Mouse (Mus musculus) heart, embryonic 13.5 days (tissue): ENCODE results near the gene Krt77. TPM values are rescaled to one million over a fixed set of nuclear protein-coding genes. Genes with fewer than 3 reads are reported as not detected.

Source experiments
- ATAC-seq: fragments of 200-750 bp; cut with Nextera tagmentation; 2 replicates; pipeline ENCODE4 v1.8.0; 2017; ENCODE audit warnings: moderate TSS enrichment; ENCODE audit not compliant: insufficient number of reproducible peaks, low FRiP score, low TSS enrichment; ENCODE audit errors: extremely low read depth
- H3K27ac ChIP-seq: fragments of 300-500 bp; sonication (generic); replicated peaks from 2 replicates; pipeline ENCODE4 v1.5.1; 2015; ENCODE audit warnings: moderate library complexity, mild to moderate bottlenecking, inconsistent platforms
- H3K27me3 ChIP-seq: fragments of 300-500 bp; sonication (generic); replicated peaks from 2 replicates; pipeline ENCODE4 v1.6.1; 2015; ENCODE audit warnings: mild to moderate bottlenecking, inconsistent platforms
- H3K36me3 ChIP-seq: fragments of 300-500 bp; sonication (generic); 2 replicates; pipeline ENCODE4 v1.6.1; 2015; ENCODE audit warnings: mild to moderate bottlenecking, inconsistent platforms
- H3K4me1 ChIP-seq: fragments of 300-500 bp; sonication (generic); 2 replicates; pipeline ENCODE4 v1.6.1; 2015; ENCODE audit warnings: inconsistent platforms
- H3K4me2 ChIP-seq: fragments of 300-500 bp; sonication (generic); 2 replicates; pipeline ENCODE4 v1.6.1; 2015; ENCODE audit warnings: inconsistent platforms, mild to moderate bottlenecking, moderate library complexity
- H3K4me3 ChIP-seq: fragments of 300-500 bp; sonication (generic); 2 replicates; pipeline ENCODE4 v1.5.1; 2015; ENCODE audit warnings: moderate library complexity, mild to moderate bottlenecking, inconsistent platforms
- H3K9ac ChIP-seq: fragments of 300-500 bp; sonication (generic); 2 replicates; pipeline ENCODE4 v1.6.1; 2015; ENCODE audit warnings: inconsistent platforms, mild to moderate bottlenecking, moderate library complexity
- H3K9me3 ChIP-seq: fragments of 300-500 bp; sonication (generic); 2 replicates; pipeline ENCODE4 v1.6.1; 2016; ENCODE audit warnings: inconsistent platforms
- WGBS: fragments of 180-500 bp; shearing (Covaris S2); methylation state at CpG from one replicate; pipeline ENCODE4 v1.1.7; 2015; ENCODE audit warnings: mixed read lengths; 5-methylcytosine and 5-hydroxymethylcytosine counted together
- polyA plus RNA-seq: library from polyadenylated mRNA; unstranded; fragments of >200 nt; fragmentation: Nextera tagmentation; extraction: Ambion mirVana; gene quantifications from 2 replicates; pipeline ENCODE4 v1.2.1, GENCODE M21; 2015

Gene Krt77
- polyA plus RNA-seq = not detected in 2 replicates

- Histone ChIP-seq H3K27ac (no peak within 1 kb of the TSS), H3K4me1 (no peaks in the 10 kb centered on the region), H3K27me3 (peaks cover 71% of the 10 kb centered on the region), H3K9ac (no peak within 1 kb of the TSS), H3K36me3 (no peaks in the 10 kb centered on the region), H3K4me2 (no peak within 1 kb of the TSS), H3K4me3 (no peak within 1 kb of the TSS), H3K9me3 (no peaks in the 10 kb centered on the region)
- ATAC-seq = no peak
- WGBS = 29% methylated on average over 6 of the region's 6 CpGs
These were observed at the start of gene Krt77 for GRCm38 (mm10) chr15:101869431-101869830. Krt77 (minus strand) TSS chr15:101869705.

- no peak overlapping the region for H3K9ac ChIP-seq
- no peaks in the 10 kb centered on the region for H3K9me3 ChIP-seq
- H3K27me3 ChIP-seq = peaks cover 34% of the 10 kb centered on the region
- no peak overlapping the region for H3K27ac ChIP-seq
- H3K4me1 ChIP-seq = no peaks in the 10 kb centered on the region
- no peak overlapping the region for H3K4me2 ChIP-seq
- H3K36me3 ChIP-seq = no peaks in the 10 kb centered on the region
- no peak for ATAC-seq
- H3K4me3 ChIP-seq = no peak overlapping the region
- WGBS = 58% methylated on average over 2 of the region's 2 CpGs
These were observed 46.6 kb upstream of the Krt77 start for GRCm38 (mm10) chr15:101916072-101916471.

GRCm38 (mm10) chr15:101904849-101905248, 35.3 kb upstream of the Krt77 start:
- no peak for ATAC-seq
- 66% methylated on average over 5 of the region's 5 CpGs for WGBS

GRCm38 (mm10) chr15:101902171-101903149, 33.0 kb upstream of the Krt77 start:
- 44% methylated on average over 12 of the region's 12 CpGs for WGBS
- Histone ChIP-seq H3K9me3 (no peaks in the 10 kb centered on the region), H3K9ac (no peak overlapping the region), H3K27ac (no peak overlapping the region), H3K4me1 (no peaks in the 10 kb centered on the region), H3K4me2 (no peak overlapping the region), H3K27me3 (no peaks in the 10 kb centered on the region), H3K36me3 (no peaks in the 10 kb centered on the region), H3K4me3 (no peak overlapping the region)
- ATAC-seq = no peak

More at GRCm38 (mm10) chr15:101904849-101905248, 35.3 kb upstream of the Krt77 start:
- H3K4me3 ChIP-seq = no peak overlapping the region
- H3K4me2 ChIP-seq = no peak overlapping the region
- H3K36me3 ChIP-seq = no peaks in the 10 kb centered on the region
- H3K9ac ChIP-seq = no peak overlapping the region
- no peaks in the 10 kb centered on the region for H3K9me3 ChIP-seq
- H3K27me3 ChIP-seq = no peaks in the 10 kb centered on the region
- H3K27ac ChIP-seq = no peak overlapping the region
- H3K4me1 ChIP-seq = no peaks in the 10 kb centered on the region

- Histone ChIP-seq H3K4me1 (peaks cover 3% of the 10 kb centered on the region), H3K27ac (no peak overlapping the region), H3K4me2 (no peak overlapping the region), H3K9me3 (no peaks in the 10 kb centered on the region), H3K4me3 (no peak overlapping the region), H3K27me3 (peaks cover 25% of the 10 kb centered on the region), H3K36me3 (no peaks in the 10 kb centered on the region), H3K9ac (no peak overlapping the region)
- 86% methylated on average over 4 of the region's 4 CpGs for whole genome bisulfite sequencing
- no peak for ATAC-seq
These were observed 25.7 kb upstream of the Krt77 start for GRCm38 (mm10) chr15:101895216-101895615.

DNA sequence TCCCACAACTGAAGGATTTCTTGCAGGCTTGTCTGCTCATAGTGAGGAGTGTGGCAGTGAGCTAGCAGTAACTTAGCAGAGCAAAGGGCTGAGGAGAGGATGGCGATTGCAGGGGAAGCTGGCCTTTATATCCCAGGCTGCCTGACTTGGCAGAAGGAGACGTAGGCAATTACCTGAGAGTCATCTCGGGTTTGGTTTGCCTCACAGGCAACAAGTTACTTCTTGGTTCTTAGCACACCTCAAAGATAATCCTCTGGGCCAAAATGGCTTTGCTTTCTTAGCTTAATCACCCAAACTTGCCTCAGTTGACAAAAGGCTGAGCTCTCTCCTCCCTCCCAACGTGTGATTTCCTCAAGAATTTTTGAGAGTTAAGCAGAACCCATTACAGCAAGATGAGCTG, 23.3 kb upstream of the Krt77 start, which contains the start of gene Krt76:
Gene Krt76 (minus strand): TSS at position 101 of the 400 bp plus-strand sequence.
- ATAC-seq = no peak
- Histone ChIP-seq H3K9ac (no peak within 1 kb of the TSS), H3K4me2 (no peak within 1 kb of the TSS), H3K27me3 (peaks cover 37% of the 10 kb centered on the region), H3K4me3 (no peak within 1 kb of the TSS), H3K36me3 (no peaks in the 10 kb centered on the region), H3K9me3 (no peaks in the 10 kb centered on the region), H3K4me1 (peaks cover 9% of the 10 kb centered on the region), H3K27ac (no peak within 1 kb of the TSS)
- 46% methylated on average over 4 of the region's 4 CpGs for WGBS

DNA sequence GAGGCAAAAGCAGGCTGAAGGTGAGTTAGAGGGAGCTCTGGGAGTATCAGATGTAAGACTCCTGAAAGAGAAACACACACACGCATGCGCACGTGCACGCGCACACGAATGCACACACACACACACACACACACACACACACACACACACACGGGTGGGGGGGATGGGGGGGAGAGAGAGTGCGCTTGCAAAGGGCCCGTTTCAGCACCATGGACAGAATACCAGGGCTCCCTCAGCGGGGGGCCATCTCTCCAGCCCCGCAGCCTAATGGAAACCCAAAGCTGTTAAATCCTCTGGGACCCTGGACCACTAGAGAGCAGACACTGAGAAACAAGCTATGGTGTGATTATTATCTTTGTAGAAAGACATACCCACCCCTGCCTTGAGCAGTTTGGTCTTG, 10.3 kb upstream of the Krt77 start:
- 11% methylated on average over 6 of the region's 11 CpGs for WGBS
- Histone ChIP-seq H3K36me3 (no peaks in the 10 kb centered on the region), H3K27me3 (peaks cover 75% of the 10 kb centered on the region), H3K4me1 (0 out of 2 replicates have a peak, but pooled peaks cover 5% of the 10 kb centered on the region), H3K4me3 (no peak overlapping the region), H3K9me3 (no peaks in the 10 kb centered on the region), H3K4me2 (no peak overlapping the region), H3K27ac (no peak overlapping the region), H3K9ac (no peak overlapping the region)
- ATAC-seq = no peak

- Histone ChIP-seq H3K4me3 (no peak overlapping the region), H3K27me3 (peaks cover 63% of the 10 kb centered on the region), H3K4me1 (0 out of 2 replicates have a peak, but pooled peaks cover 5% of the 10 kb centered on the region), H3K9me3 (no peaks in the 10 kb centered on the region), H3K4me2 (no peak overlapping the region), H3K27ac (no peak overlapping the region), H3K36me3 (no peaks in the 10 kb centered on the region), H3K9ac (no peak overlapping the region)
- WGBS = 51% methylated on average over 2 of the region's 2 CpGs
- ATAC-seq = no peak
These were observed 8.5 kb upstream of the Krt77 start for GRCm38 (mm10) chr15:101878041-101878440.

GRCm38 (mm10) chr15:101874383-101874782, 4.9 kb upstream of the Krt77 start:
- peaks cover 57% of the 10 kb centered on the region for H3K27me3 ChIP-seq
- no peak overlapping the region for H3K4me2 ChIP-seq
- no peak overlapping the region for H3K27ac ChIP-seq
- 62% methylated on average over 1 of the region's 1 CpGs for WGBS
- no peaks in the 10 kb centered on the region for H3K9me3 ChIP-seq
- H3K9ac ChIP-seq = no peak overlapping the region
- ATAC-seq = no peak
- 0 out of 2 replicates have a peak, but pooled peaks cover 5% of the 10 kb centered on the region for H3K4me1 ChIP-seq
- H3K36me3 ChIP-seq = no peaks in the 10 kb centered on the region
- H3K4me3 ChIP-seq = no peak overlapping the region

- H3K4me3 ChIP-seq = no peak overlapping the region
- WGBS = 74% methylated on average over 4 of the region's 4 CpGs
These were observed 3.7 kb upstream of the Krt77 start for GRCm38 (mm10) chr15:101873231-101873630.

DNA sequence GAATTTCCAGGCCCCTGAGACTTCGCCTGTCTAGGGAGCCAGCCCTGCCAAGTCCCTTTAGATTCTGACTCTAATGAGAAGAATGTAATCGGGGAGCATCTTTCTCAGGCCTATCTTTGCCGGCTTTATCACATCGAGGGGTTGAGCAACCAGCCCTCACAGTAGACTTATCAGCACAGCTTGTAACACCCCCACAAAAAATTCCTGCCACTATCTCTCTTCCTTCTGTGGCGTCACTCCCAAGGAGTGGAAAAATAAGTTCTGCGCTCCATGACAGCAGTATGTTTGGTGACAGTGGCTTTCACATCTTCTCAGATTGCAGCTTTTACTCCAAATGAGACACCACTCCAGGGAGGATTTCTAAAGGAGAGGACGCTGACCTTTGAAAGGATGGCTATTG, 2.8 kb downstream of the Krt77 start:
- Histone ChIP-seq H3K36me3 (no peaks in the 10 kb centered on the region), H3K9me3 (no peaks in the 10 kb centered on the region), H3K9ac (no peak overlapping the region), H3K4me3 (no peak overlapping the region), H3K4me2 (no peak overlapping the region), H3K4me1 (no peaks in the 10 kb centered on the region), H3K27ac (no peak overlapping the region), H3K27me3 (peaks cover 77% of the 10 kb centered on the region)
- no peak for ATAC-seq
- 41% methylated on average over 7 of the region's 7 CpGs for WGBS

More at GRCm38 (mm10) chr15:101873231-101873630, 3.7 kb upstream of the Krt77 start:
- Histone ChIP-seq H3K27ac (no peak overlapping the region), H3K9me3 (no peaks in the 10 kb centered on the region), H3K9ac (no peak overlapping the region), H3K27me3 (peaks cover 62% of the 10 kb centered on the region), H3K4me1 (0 out of 2 replicates have a peak, but pooled peaks cover 5% of the 10 kb centered on the region), H3K36me3 (no peaks in the 10 kb centered on the region), H3K4me2 (no peak overlapping the region)
- ATAC-seq = no peak
